Mouse (Mus musculus): Measurements from ENCODE around the gene Midn.

Gene Midn

DNA sequence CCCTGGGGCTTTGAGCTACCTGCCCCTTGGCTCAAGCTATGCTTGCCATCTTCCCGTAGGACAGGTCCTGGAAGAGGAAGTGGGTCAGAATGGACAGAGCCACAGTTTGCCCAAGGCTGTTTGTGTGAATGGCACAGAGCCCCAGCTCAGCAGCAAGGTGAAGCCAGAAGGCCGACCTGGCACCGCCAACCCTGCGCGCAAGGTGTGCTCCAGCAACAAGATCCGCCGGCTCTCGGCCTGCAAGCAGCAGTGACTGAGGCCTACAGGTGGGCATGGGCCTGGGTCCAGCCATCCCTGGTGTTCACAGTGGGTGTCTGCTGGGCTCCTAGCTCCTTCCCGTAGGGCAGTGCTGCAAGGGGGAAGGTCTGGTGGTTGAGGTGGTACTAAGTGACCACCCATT lies 18.2 kb upstream of the Midn start:
- no peak for DNase-seq (ENCODE audit: low read depth, low spot score)

DNA sequence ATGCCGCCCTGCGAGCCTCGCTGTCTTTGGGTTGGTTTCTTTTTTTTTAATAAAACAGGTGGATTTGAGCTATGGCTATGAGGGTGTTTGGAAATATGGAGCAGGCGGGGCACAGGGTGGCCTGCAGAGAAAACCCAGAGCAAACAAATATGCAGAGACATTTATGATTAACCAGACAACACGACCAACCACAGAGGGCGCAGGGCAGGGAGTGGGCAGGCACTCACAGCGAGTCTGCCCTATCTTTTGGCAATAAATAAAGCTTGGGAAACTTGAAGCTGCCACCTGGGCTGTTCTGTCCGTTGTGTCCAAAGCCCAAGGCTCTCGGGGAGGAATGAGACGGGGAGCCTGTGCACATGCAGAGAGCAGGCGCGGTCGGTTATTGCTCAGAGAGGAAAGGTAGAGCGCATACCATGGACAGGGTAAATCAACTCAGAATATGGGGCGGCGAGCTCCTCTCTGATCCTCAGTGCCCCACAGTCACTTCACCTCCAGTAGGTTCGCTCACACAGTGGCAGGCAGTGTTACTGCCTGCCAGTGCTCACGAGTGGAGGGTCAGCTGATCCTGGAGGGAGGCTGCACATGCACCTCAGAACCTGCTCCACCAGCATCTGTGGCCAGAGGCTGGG lies 17.6 kb upstream of the Midn start:
- no peak for DNase-seq (ENCODE audit: low read depth, low spot score)

DNA sequence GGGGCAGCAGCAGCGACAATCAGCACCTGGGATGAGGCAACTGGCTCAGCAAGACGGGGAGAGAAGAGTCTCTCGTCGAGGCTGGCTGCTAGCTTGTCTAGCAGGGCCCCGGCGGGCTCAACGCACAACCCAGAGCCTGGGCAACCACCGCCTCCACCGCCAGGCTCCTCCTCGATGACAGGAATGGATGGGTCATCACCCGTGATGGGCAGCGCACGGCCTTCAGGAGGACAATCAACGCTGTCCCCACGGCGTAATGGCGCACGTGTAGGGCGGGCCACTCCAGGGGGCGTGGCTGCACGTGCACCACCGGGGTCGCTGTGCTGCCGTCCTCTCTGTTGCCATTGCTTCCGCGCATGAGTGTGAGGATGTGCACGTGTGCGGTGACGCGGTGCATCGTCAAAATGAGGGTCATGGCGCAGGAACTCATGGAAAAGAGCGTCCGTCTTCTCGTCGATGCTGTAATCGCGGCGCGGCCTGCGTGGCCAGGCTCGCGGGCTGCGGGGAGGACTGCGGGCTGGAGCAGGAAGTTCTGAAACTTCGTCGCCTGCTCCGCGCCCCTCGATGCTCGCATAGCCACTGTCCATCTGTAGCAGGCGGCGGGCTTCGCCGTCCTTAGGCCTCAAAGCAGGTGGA lies 16.6 kb upstream of the Midn start:
- no peak for DNase-seq (ENCODE audit: low read depth, low spot score)

DNA sequence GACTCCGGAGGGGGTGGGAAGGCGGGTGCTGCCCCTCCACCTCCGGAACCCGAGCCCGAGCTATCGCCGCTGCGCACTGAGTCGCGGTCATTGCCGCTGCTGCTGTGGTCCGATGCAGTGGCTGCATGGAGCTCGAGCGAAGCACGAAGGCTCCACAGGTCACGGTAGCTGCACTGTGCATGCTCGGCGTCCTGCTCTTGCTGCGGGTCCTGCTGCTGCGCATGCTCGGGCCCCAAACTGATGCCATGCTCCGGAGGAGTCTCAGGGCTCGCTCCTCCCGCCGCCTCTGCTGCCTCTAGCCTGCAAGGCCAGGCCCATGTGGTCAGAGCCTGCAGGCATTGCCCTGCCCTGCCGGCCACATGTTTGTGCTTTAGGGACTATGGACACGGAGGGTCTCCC lies 16.1 kb upstream of the Midn start:
- DNase-seq (ENCODE audit: low read depth, low spot score): no peak

DNA sequence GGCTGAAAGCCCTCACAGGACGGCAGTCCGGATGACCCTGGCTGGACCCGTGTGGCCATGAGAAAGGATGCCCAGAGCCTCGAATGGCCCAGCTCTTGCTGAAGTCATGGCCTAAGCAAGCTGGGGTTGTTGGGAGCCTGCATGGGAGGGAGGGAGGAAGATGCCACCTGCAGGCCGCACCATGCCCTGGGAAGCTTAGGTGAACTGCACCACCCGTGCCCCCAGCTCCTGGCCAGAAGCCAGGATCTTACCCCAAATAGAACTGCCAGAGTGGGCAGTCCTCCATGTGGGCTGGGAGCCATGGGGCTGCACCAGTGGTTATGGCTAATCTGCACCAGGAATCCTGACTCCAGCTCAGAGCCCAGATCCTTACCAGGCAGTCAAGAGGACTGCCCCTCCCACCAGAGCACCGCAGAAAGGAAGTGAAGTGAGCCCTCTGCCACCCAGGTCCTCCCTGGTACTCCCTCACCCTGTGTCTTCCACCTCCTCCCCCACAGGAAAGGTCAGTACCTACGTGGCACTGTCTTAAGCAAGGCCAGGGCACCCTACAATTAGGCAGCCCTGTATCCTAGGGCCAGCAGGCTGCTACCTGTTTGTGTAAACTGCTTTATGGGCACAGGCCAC lies 14.7 kb upstream of the Midn start:
- no peak for DNase-seq (ENCODE audit: low read depth, low spot score)

DNA sequence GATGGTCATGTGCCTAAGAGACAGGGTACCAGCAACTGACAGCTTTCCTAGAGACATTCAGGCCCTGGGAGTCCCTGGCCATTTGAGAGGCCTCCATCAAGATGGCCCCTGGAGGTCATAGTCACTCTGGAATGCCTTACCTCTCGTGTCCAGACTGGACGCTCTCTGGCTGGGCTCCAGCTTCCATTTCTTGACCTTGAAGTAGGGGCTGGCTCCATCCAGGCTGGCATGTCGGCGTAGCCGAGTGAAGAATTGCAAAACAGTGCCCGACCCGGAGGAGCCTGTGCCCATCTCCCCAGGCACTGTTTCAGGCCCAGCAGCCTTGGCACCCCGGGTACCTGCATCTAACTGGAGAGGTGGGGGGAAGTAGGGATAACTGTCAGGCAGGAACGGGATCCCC lies 13.7 kb upstream of the Midn start:
- no peak for DNase-seq (ENCODE audit: low read depth, low spot score)

DNA sequence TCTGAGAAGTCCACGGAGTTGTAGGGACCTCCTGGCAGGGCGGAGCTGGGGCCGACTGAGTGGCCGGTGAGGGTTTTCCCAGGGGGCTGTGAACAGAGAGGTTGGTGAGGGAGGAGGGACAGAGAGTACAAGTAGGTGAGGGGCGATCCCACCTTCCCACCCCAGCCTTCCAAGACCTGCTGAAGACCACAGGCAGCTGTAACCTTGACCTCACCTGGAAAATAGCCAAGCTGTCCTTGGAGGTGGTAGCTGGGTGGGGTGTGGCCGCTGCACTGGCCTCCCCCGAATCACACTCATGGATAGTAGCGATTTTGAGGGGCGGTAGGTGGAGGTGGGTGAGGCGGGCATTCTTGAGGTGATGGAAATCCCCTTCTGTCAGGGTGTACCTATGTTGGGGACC lies 12.9 kb upstream of the Midn start:
- no peak for DNase-seq (ENCODE audit: low read depth, low spot score)

DNA sequence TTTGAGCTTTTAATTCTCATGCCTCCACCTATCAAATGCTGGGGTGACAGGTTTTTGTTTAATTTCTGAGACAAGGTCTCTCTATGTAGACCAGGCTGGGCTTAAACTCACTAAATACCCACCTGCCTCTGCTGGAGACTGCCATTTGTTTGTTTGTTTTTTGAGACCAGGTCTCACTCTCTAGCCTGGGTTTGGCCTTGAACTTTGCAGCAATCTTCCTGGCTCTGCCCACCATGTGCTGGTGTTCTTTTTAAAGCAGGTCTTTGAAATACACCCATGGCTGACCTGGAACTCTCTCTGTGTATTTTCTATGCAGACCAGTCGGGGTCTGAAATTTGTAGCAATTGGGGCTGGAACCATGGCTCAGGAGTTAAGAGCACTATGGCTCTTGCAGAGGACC lies 12.4 kb upstream of the Midn start:
- DNase-seq (ENCODE audit: low read depth, low spot score): no peak

DNA sequence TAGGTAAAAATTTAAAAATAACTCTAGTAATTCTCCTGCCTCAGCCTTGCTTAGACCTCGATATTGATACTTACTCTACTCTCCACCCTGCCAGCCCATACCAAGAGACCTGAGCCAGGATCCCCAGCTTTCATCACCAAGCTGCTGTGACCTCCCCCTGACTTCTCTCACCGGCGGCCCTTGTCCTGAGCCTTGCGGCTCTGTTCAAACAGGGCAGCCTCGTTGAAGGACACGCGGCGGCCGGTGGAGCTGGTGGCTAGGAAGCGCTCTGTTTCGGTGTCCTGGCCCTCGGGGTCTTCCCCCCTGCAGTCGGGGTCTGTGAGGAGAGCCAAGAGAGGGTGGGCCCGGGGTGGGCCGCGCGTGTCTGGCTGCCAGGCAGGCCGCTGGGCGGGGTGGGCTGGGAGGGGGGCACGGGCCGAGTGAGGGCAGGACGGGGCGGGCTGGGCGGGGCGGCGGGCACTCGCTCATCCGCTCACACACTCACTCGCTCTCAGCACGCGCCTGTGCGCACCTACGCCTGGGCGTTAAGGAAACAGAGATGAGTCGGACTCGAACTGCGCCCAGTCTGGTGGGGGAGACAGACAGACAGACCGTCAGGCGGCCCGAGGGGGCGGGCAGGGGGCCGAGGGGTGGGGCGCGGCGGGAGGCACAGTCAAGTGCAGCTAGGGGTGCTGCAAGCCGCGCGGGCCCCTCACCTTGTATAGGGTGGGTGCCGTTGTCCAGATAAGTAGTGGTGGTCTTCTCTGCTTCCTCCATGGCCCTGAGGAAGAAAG lies 11.7 kb upstream of the Midn start:
- no peak for DNase-seq (ENCODE audit: low read depth, low spot score)

DNA sequence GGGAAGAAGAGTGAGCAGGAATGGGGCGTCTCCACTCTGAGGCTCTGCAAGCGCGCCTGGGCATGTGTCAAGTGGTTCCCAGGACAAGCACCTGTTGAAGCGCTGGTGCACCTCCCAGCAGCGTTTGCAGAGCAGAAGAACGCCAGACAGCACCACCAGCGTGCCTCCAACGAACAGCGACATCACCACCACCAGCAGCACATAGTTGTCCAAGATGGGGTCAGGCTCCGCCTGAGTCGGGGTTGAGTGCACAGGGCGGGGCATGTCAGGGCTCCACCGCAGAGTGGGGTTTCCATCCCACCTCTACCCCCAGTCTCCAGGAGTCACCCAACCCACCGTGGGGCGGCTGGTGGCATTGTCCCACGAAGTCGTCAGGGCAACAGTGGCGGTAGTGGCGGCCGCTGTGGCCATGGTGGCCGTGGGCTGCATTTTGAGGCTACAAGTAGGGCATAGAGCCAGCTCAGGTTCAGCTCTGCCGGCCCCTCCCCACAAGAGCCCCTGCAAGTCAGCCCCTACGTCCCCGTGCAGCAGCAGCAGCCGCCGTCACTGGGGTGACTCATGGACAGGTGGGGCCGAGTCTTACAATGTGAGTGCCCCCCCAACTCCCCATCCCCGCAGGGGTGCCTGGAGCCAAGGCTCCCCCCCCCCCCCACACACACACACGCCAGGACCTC lies 11.0 kb upstream of the Midn start:
- DNase-seq (ENCODE audit: low read depth, low spot score): no peak

DNA sequence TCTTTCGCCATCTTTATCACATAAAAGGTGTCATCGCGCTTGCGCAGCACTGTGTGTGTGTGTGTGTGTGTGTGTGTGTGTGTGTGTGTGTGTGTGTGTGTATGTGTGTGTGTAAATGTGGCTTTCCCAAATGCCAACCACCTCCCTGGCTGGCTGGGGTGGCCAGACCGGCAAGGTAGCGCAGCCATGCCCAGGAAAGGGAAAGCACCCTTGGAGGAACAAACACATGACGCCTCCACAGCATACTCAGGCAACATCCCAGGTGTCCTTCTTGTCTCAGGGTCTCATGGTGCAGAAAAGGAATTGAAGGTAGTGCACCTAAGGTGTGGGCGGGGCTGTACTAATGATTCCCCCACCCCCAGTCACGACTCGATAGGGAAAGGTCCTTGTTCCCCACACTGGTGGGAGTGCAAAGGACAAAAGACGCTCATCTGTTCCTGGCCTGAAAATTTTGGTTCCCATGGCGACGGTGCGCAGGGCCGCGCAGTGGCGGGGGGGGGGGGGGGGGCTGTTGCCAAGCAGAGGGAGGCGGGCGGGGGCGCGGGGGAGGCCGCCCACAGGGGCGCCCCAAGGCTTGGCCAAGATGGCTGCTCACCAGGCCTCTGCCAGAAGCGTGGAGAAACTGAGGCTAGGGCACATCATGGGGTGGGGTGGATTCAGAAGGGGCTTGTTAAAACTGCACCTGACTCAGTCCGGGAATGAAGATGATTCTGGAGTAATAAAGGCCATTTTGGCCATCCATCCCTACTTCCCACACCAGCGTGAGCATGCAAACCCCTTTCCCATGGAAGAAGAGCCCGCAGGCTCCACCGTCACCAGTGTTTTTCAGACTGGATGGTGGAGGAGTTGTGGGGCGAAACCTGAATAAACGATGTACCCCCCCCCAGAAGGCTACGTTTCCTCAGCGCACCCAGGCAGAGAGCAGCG lies 10.2 kb upstream of the Midn start:
- DNase-seq (ENCODE audit: low read depth, low spot score): no peak

DNA sequence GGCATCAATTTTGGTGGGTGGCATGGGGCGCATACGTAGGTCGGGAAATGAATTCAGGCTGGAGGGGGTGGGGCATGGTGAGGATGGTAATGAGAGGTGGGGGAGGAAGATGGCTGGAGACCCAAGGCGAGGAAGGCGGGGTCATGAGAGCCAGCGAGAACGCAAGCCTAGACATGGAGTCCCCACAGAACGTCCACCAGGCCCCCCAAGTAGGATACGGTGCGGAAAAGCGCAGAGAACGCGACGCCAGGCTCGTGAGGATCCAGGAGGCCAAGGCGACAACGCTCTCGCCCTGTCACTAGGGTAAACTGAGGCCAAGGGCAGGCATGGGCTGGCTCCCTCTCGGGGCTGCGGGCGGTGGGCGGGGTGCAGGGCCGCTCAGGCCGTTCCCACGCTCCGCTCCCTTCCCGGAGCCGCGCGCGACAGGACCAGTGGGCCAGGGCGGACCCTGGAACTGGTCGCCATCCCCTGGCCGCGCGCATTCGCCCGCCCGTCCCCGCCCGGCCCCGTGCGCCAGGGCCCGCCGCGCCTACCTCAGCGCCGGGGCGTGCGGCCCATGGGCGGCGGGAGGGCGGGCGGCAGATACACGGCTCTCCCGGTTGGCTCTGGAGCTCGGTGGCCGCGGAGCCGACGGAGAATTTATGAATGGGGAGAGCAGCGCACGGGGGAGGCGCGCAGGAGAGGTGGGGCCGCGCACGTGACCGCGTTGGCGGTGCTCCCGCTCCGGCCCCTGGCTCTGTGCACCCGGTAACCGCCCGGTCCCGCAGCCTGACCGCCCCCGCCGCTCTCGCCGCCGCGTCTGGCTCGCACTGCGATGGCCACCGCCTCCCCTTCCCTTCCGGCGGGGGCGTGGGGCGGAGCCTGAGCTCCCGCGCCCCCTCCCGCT lies 9.3 kb upstream of the Midn start, which contains the start of gene Atp5d:
TSS of gene Atp5d (plus strand) at position 80 of the 886 bp plus-strand sequence.
- DNase-seq (ENCODE audit: low read depth, low spot score): no peak

DNA sequence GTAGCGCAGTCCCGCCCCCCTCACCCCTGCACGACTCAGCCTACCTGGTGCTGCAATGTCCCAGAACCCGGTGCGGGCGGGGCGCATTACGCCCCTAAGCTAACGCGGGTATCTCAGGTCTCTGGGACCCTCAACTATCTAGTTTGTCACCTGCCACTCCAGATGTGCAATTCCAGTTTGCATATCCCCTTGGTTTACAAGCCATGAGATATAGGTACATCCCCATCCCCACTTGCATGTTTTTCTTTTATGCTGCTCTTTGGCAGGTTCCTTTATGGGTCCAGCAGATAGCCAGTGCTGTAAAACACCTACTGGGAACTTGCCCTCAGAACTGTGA lies 8.7 kb upstream of the Midn start:
- no peak for DNase-seq (ENCODE audit: low read depth, low spot score)

DNA sequence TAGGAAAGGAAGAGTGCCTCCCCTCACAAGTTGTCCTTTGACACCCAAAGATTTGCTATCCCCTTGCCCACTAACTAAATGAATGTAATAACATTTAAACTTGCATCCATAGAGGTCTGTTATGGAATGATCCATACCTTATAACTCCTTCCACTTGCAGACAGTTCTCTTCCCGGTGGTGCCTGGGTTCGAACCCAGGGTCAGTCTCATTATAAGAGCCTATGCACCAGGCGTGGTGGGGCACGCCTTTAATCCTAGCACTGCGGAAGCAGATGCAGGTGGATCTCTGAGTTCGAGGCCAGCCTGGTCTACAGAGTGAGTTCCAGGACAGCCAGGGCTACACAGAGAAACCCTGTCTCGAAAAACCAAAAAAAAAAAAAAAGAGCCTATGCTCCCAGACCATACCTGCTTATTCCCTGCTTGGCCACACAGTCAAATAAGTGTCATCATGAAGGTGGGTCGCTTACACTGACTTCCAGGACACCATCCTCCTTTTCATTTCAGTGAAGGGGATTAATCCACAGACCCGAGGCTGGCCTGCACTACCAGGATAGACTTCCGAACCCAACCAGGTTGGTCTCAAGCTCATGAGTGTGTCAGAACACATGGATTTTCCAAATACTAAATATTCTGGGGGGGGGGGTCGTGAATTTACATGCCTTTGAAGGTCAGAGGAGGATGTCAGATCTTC lies 8.0 kb upstream of the Midn start:
- no peak for DNase-seq (ENCODE audit: low read depth, low spot score)

DNA sequence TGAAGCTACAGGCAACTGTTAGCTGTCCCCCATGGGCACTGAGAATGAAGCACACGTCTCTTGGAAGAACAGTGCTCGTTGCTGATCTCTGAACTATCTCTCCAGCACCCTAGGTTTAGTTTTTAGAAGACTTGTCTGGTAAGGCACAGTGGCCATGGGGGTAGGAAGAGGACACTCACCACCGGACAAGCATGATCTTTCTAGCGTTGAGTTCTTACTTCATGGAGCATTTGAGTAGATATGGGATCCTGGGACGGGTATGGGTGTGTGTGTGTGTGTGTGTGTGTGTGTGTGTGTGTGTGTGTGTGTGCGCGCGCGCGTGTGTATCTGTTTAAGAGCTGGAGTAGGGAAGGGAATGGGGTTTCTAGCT lies 7.4 kb upstream of the Midn start, which contains the start of gene Cbarp:
TSS of gene Cbarp (minus strand) at position 170 of the 370 bp plus-strand sequence.
- DNase-seq (ENCODE audit: low read depth, low spot score): no peak

DNA sequence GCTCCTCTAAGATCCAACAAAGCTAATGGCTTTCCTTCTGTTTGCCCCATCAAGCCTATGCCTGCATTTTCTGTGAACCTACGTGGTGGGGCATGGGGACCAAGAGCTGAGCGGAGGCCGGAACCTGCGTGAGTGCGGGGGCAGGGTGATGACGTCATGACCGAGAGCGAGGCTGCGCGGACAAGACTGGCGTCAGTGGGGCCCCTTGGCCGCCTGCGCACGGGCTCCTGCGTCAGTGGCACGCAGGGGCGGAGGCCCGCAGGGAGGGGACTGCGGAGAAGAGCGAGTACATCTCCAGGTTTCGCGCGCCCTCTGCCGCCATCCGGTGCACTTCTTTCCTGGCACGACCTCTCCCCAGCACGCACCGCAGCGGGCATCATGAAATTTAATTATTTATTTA lies 6.8 kb upstream of the Midn start:
- DNase-seq (ENCODE audit: low read depth, low spot score): peak; percentile 79

DNA sequence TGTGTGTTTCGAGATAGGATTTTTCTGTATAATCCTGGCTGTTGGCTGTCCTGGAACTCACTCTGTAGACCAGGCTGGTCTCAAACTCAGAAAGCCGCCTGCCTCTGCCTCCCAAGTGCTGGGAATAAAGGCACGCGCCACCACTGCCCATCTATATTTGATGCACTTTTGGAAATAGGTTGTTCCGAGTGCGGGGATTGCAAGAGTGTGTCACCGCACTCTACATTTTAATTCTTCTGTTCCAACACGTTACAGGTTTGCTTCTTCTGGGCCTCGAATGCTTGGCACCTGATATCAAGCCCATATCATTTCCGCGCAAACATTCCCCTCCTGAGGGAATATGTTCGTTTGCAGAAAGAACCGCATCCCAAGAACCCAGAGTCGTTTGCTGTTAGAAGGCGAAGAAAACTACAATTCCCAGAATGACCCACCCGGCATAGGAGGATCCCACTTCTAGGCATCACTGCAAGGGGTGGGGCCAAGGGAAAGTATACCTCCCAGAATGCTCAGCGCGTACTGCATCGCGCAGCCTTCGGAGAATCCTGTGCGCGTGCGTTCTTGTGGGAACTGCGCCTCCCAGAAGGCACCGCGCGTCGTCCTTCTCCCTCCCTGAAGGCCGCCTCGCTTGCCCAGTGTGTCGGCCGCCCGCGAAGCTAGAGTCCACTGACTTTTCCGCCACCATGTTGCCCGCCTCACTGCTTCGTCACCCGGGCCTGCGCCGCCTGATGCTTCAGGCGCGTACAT lies 6.1 kb upstream of the Midn start:
- DNase-seq (ENCODE audit: low read depth, low spot score): peak; percentile 97

DNA sequence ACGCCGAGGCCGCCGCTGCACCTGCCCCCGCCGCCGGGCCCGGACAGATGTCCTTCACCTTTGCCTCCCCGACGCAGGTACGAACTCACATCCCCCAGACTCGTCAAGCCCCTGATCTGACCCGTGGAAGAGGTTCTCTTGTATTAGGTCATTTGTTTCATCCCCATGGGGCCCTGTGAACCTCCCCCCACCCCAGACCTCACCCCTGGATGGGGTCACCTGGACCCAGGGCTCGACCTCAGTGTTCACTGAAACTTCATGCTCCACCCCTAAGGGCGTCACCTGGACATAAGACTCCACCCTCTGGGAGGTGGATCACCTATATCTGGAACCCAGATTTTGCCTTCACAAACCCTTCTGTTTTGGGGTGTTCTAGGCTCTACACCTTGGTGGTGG lies 5.5 kb upstream of the Midn start:
- no peak for DNase-seq (ENCODE audit: low read depth, low spot score)

DNA sequence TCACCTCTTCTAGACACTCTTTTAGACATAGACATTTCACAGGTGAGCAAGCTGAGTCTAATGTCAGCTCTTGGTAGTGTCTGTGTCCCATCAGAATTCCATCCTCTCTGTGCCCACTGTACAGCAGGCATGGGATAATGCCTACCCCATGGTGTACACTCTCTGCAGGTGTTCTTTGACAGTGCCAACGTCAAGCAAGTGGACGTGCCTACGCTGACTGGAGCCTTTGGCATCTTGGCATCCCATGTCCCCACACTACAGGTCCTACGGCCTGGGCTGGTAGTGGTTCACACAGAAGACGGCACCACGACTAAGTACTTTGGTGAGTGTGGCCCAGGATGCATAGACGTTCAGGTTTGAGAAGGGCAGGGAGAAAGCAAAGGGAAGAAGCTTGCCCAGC lies 4.4 kb upstream of the Midn start:
- DNase-seq (ENCODE audit: low read depth, low spot score): no peak
